Mouse (Mus musculus): ENCODE measurements around the gene Hivep3. TPM values are rescaled to one million over a fixed set of nuclear protein-coding genes. Genes with fewer than 3 reads are reported as not detected.

Hivep3 gene
- total and polyA plus RNA-seq, 3 experiments, result 14.4 to 32.3 (median 21.2) TPM

GRCm38 (mm10) chr4:119780881-119781280 lies 47.3 kb downstream of the Hivep3 start:
- Histone ChIP-seq H3K4me2 (ENCODE audit: insufficient read depth, low read depth, poor library complexity, severe bottlenecking) (no peak overlapping the region), H3K27me3 (replicated peaks) (no peaks in the 10 kb centered on the region), H3K9me3 (replicated peaks; ENCODE audit: low read length) (no peaks in the 10 kb centered on the region), H3K9ac (ENCODE audit: insufficient read depth, low read depth) (no peak overlapping the region), H3K27ac (ENCODE audit: insufficient read depth, low read depth) (no peak overlapping the region), H3K4me1 (ENCODE audit: control insufficient read depth in 1 of 2, insufficient read depth in 2 of 2) (peaks cover 30 to 74% of the 10 kb centered on the region in 2 experiments), H3K36me3 (replicated peaks in 1 of 2; ENCODE audit: control insufficient read depth in 1 of 2, insufficient read depth in 1 of 2, low read length in 1 of 2) (peaks cover 0 to 3% of the 10 kb centered on the region in 2 experiments), H3K4me3 (replicated peaks in 1 of 3; ENCODE audit: low read depth in 2 of 3, low read length in 2 of 3, poor library complexity in 1 of 3) (no peak overlapping the region), H3K79me2 (replicated peaks; ENCODE audit: control insufficient read depth, extremely low read depth, insufficient read depth, poor library complexity, severe bottlenecking) (no peaks in the 10 kb centered on the region)
- DNase-seq (ENCODE audit: extremely low read depth), result no peak
- TF ChIP-seq MEF2A (IDR thresholded peaks at IDR 0.05; ENCODE audit: borderline replicate concordance, low read depth, low read length), result no peak
- no peak for TF ChIP-seq MAZ (IDR thresholded peaks at IDR 0.05; ENCODE audit: low read depth, low read length)
- TF ChIP-seq POLR2A (IDR thresholded peaks at IDR 0.05; ENCODE audit: low read depth, low read length), result no peak
- no peak for TF ChIP-seq E2F4 (IDR thresholded peaks at IDR 0.05; ENCODE audit: insufficient replicate concordance, low read depth, low read length)
- no peak for TF ChIP-seq RCOR1 (conservative IDR thresholded peaks at IDR 0.05; ENCODE audit: low read depth, low read length)
- no peak for TF ChIP-seq MAX (IDR thresholded peaks at IDR 0.05; ENCODE audit: low read length)
- no peak for TF ChIP-seq ZNF384 (IDR thresholded peaks at IDR 0.05; ENCODE audit: low read depth, low read length)
- no peak for TF ChIP-seq GABPA (IDR thresholded peaks at IDR 0.05; ENCODE audit: insufficient replicate concordance, low read depth, low read length)
- no peak for TF ChIP-seq USF1 (IDR thresholded peaks at IDR 0.05; ENCODE audit: low read depth, low read length)
- no peak for TF ChIP-seq SMC3 (IDR thresholded peaks at IDR 0.05; ENCODE audit: low read depth, low read length)
- TF ChIP-seq ZMIZ1 (IDR thresholded peaks at IDR 0.05; ENCODE audit: low read depth, low read length), result no peak
- no peak for TF ChIP-seq MAFK (IDR thresholded peaks at IDR 0.05; ENCODE audit: insufficient replicate concordance, low read length)
- no peak for TF ChIP-seq JUND (conservative IDR thresholded peaks at IDR 0.05; ENCODE audit: low read depth, low read length)
- TF ChIP-seq CTCF (conservative IDR thresholded peaks at IDR 0.05 in 1 of 2, IDR thresholded peaks at IDR 0.05 in 1 of 2; ENCODE audit: low read depth in 2 of 2, low read length in 2 of 2), result no peak
- TF ChIP-seq NRF1 (IDR thresholded peaks at IDR 0.05; ENCODE audit: low read depth, low read length), result no peak
- TF ChIP-seq TCF12 (IDR thresholded peaks at IDR 0.05; ENCODE audit: low read depth, low read length), result no peak
- no peak for TF ChIP-seq CHD2 (IDR thresholded peaks at IDR 0.05; ENCODE audit: low read length)
- in situ Hi-C loops (cut with MboI; ENCODE audit: low pct_ligation_motif_present, low pct_unique_long_range_greater_than_20kb, low sequenced_read_pairs), result no loop called here
- dilution Hi-C loops (cut with MboI; ENCODE audit: extremely low pct_ligation_motif_present, extremely low pct_unique_long_range_greater_than_20kb, low sequenced_read_pairs), result no loop called here

DNA sequence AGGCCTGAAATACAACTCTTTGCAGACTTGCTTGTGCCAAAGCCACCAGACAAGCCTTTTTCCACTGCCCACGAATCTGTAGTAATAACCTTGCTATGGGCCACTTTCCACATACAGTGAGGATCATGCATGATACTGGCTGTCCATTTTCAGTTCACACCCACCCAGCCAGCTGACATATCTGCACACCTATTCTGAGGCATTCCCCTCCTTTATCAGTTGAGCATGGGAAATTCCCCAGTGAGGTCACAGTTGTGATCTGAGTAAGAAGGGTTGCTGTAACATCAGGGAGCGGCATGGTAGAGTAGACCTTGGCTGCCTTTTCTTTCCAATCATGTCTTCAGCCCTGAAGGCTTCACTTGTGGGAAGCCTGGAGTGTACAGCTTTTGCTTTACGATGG lies 51.4 kb downstream of the Hivep3 start:
- Histone ChIP-seq H3K36me3 (replicated peaks in 1 of 2; ENCODE audit: control insufficient read depth in 1 of 2, insufficient read depth in 1 of 2, low read length in 1 of 2) (peaks cover 0 to 3% of the 10 kb centered on the region in 2 experiments), H3K4me1 (ENCODE audit: control insufficient read depth in 1 of 2, insufficient read depth in 2 of 2) (peaks cover 30 to 69% of the 10 kb centered on the region in 2 experiments), H3K79me2 (replicated peaks; ENCODE audit: control insufficient read depth, extremely low read depth, insufficient read depth, poor library complexity, severe bottlenecking) (no peaks in the 10 kb centered on the region), H3K27me3 (replicated peaks) (no peaks in the 10 kb centered on the region), H3K9me3 (replicated peaks; ENCODE audit: low read length) (peaks cover 2% of the 10 kb centered on the region), H3K4me3 (replicated peaks in 1 of 3; ENCODE audit: low read depth in 2 of 3, low read length in 2 of 3, poor library complexity in 1 of 3) (no peak overlapping the region), H3K9ac (ENCODE audit: insufficient read depth, low read depth) (no peak overlapping the region), H3K4me2 (ENCODE audit: insufficient read depth, low read depth, poor library complexity, severe bottlenecking) (peak overlapping the region; percentile 76), H3K27ac (ENCODE audit: insufficient read depth, low read depth) (peak overlapping the region; percentile 89)
- in situ Hi-C loops (cut with MboI; ENCODE audit: low pct_ligation_motif_present, low pct_unique_long_range_greater_than_20kb, low sequenced_read_pairs) (no loop called here), dilution Hi-C loops (cut with MboI; ENCODE audit: extremely low pct_ligation_motif_present, extremely low pct_unique_long_range_greater_than_20kb, low sequenced_read_pairs) (no loop called here)
- peak; percentile 96 for DNase-seq (ENCODE audit: extremely low read depth)
- peak; percentile 99 for TF ChIP-seq EP300 (IDR thresholded peaks at IDR 0.05; ENCODE audit: low read length)
- 0 out of 2 replicates have a peak, but pooled peaks have one; percentile 39 for TF ChIP-seq TBP (conservative IDR thresholded peaks at IDR 0.05; ENCODE audit: low read depth, low read length)
- TF ChIP-seq NRF1 (IDR thresholded peaks at IDR 0.05; ENCODE audit: low read depth, low read length), result no peak
- TF ChIP-seq BHLHE40 (IDR thresholded peaks at IDR 0.05; ENCODE audit: low read depth, low read length), result peak; percentile 90
- peak; percentile 99 for TF ChIP-seq ETS1 (conservative IDR thresholded peaks at IDR 0.05; ENCODE audit: low read depth, low read length)
- TF ChIP-seq MEF2A (IDR thresholded peaks at IDR 0.05; ENCODE audit: borderline replicate concordance, low read depth, low read length), result peak; percentile 94
- TF ChIP-seq RCOR1 (conservative IDR thresholded peaks at IDR 0.05; ENCODE audit: low read depth, low read length), result peak; percentile 94
- peak; percentile 40 for TF ChIP-seq POLR2A (IDR thresholded peaks at IDR 0.05; ENCODE audit: low read depth, low read length)
- TF ChIP-seq KAT2A (IDR thresholded peaks at IDR 0.05; ENCODE audit: insufficient replicate concordance, low read length), result no peak
- no peak for TF ChIP-seq CHD1 (IDR thresholded peaks at IDR 0.05; ENCODE audit: low read depth, low read length)
- peak; percentile 97 for TF ChIP-seq TCF12 (IDR thresholded peaks at IDR 0.05; ENCODE audit: low read depth, low read length)
- TF ChIP-seq POLR2AphosphoS2 (IDR thresholded peaks at IDR 0.05; ENCODE audit: low read depth, low read length), result peak; percentile 53; the same call in 1 of the 2 replicates
- no peak for TF ChIP-seq SMC3 (IDR thresholded peaks at IDR 0.05; ENCODE audit: low read depth, low read length)
- TF ChIP-seq ZKSCAN1 (IDR thresholded peaks at IDR 0.05; ENCODE audit: borderline replicate concordance, low read depth, low read length), result no peak
- TF ChIP-seq MYC (IDR thresholded peaks at IDR 0.05; ENCODE audit: low read depth, low read length), result peak; percentile 94
- TF ChIP-seq ZC3H11A (IDR thresholded peaks at IDR 0.05; ENCODE audit: low read depth, low read length), result no peak
- no peak for TF ChIP-seq UBTF (IDR thresholded peaks at IDR 0.05; ENCODE audit: low read depth, low read length)
- peak; percentile 78 for TF ChIP-seq MAX (IDR thresholded peaks at IDR 0.05; ENCODE audit: low read length)
- TF ChIP-seq NELFE (IDR thresholded peaks at IDR 0.05; ENCODE audit: low read depth, low read length), result no peak
- no peak for TF ChIP-seq ZMIZ1 (IDR thresholded peaks at IDR 0.05; ENCODE audit: low read depth, low read length)
- TF ChIP-seq GABPA (IDR thresholded peaks at IDR 0.05; ENCODE audit: insufficient replicate concordance, low read depth, low read length), result no peak
- no peak for TF ChIP-seq E2F4 (IDR thresholded peaks at IDR 0.05; ENCODE audit: insufficient replicate concordance, low read depth, low read length)
- TF ChIP-seq USF1 (IDR thresholded peaks at IDR 0.05; ENCODE audit: low read depth, low read length), result no peak
- TF ChIP-seq RAD21 (IDR thresholded peaks at IDR 0.05; ENCODE audit: low read depth, low read length), result no peak; the same call in none of the 2 replicates
- no peak for TF ChIP-seq HCFC1 (IDR thresholded peaks at IDR 0.05; ENCODE audit: low read depth, low read length)
- no peak for TF ChIP-seq ZNF384 (IDR thresholded peaks at IDR 0.05; ENCODE audit: low read depth, low read length)
